Mouse (Mus musculus) pancreas, adult 10 weeks (tissue): Measurements from ENCODE around the gene Psph. TPM values are rescaled to one million over a fixed set of nuclear protein-coding genes. Genes with fewer than 3 reads are reported as not detected.

Experiments
- polyA plus RNA-seq: library from polyadenylated mRNA; stranded (reverse); fragments of 350-450 nt; fragmentation: Illumina TruSeq; extraction: RNeasy Lipid Tissue Mini Kit (QIAGEN cat#74804); gene quantifications from one replicate; pipeline ENCODE4 v1.2.3, GENCODE M21; 2015; ENCODE audit warnings: low read depth, low replicate concordance; ENCODE audit not compliant: insufficient read depth

Gene Psph
- 2.6 TPM for polyA plus RNA-seq

GRCm38 (mm10) chr5:129786818-129787790 lies at the start of gene Psph:
Psph (minus strand) TSS chr5:129787449.

DNA sequence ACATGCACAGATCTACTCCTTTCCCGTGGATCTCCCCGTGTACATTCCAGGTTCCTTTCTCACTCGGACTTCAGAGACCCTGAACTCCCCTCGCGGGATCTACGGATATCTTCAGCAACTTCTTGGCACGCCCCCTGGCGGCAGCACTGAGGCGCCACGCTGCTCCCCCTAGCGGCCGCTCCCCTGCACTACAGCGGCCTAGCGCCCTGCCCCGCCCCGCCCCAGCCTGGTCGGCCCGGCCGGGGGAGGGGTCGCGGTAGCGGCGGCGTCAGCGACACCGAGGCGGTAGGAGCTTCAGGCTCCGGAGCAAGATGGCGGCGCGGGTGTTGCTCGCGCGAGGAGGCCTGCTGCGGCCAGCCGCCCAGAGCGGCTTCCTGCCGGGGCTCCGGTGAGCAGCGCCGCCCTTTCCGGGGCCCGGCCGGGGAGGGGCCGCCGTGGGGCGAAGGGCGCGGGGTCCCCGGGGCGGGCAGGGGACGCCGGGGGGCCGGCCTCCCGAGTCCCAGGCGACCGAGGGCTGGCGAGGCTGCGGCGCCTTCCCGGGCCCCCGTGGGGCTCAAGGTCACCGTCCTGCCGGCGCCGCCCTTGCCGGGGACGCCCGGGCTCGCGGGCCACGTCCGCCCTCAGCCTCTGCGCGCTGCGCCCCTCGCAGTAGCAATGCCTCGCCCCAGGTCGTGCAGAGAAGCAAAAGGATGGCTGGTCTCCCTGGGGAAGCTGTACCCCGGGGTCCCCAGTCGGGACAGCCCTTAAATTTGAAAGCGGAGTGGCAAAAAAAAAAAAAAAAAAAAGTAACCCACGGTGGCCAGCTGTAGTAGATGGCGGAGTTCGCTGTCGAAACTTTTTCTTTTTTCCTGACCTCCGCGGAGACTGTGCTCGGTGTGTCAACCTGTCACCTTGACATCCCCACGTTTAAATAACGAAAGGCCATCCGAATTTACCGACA lies 62.1 kb downstream of the Psph start, which contains the start of gene Nipsnap2:
Gene Nipsnap2, plus strand, starts transcription at position 230 of the 940 bp plus-strand sequence.

Other genes with a start within 250 kb of the Psph start
- 0.72 TPM for gene Mmp17, start 203.3 kb downstream of the Psph start, polyA plus RNA-seq
- gene Zfp11, start 117.3 kb downstream of the Psph start, polyA plus RNA-seq, result 0.54 TPM
- gene Sept14, start 78.9 kb downstream of the Psph start, polyA plus RNA-seq, result not detected
- 34.2 TPM for gene Mrps17, start 72.0 kb downstream of the Psph start, polyA plus RNA-seq
- 18.0 TPM for gene Nipsnap2, start 62.4 kb downstream of the Psph start, polyA plus RNA-seq
- gene Sumf2, start 59.5 kb upstream of the Psph start, polyA plus RNA-seq, result 2.6 TPM
- 114 TPM for gene Chchd2, start 100.0 kb upstream of the Psph start, polyA plus RNA-seq
- 0.72 TPM for gene Zbed5, start 108.3 kb upstream of the Psph start, polyA plus RNA-seq
- gene Phkg1, start 111.1 kb upstream of the Psph start, polyA plus RNA-seq, result 0.48 TPM
- gene Nupr1l, start 121.1 kb upstream of the Psph start, polyA plus RNA-seq, result 0.44 TPM
- 5.3 TPM for gene Vkorc1l1, start 154.5 kb upstream of the Psph start, polyA plus RNA-seq
- gene Gusb, start 215.6 kb upstream of the Psph start, polyA plus RNA-seq, result 9.7 TPM
- gene Asl, start 241.8 kb upstream of the Psph start, polyA plus RNA-seq, result 10.3 TPM
- gene Crcp, start 241.8 kb upstream of the Psph start, polyA plus RNA-seq, result 5.2 TPM